Mouse (Mus musculus): Measurements from ENCODE around the gene Olfr1313.
"Not testable (repeated sequence)": the region's sequence is repeated elsewhere in the genome, so short reads cannot be mapped to it uniquely, and the experiment has no call there.

DNA sequence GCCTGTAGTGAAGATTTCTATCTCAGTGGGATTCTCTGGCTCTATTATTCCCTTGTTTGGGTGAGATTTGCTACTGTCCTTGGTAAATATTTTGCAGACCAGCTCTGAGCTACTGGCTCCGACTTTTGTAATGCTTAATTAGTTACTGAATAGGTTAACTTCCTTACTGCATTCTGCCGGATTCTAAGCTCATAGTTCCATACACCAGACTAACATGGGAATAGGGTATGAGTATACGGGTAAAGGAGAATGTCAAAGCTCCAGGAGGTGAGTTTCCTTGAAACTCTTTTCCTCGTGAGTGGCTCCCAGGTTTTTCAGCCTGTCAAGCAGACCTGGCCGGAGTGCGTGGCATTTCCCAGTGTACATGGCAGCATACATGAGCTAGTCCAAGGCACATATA is 50.7 kb downstream of the Olfr1313 start:
- TF ChIP-seq CTCF (IDR thresholded peaks at IDR 0.05; ENCODE audit: control insufficient read depth, insufficient read depth, insufficient replicate concordance, low read depth, low read length); POLR2A (IDR thresholded peaks at IDR 0.05; ENCODE audit: control insufficient read depth, low read depth, low read length): not testable (repeated sequence)
